Mouse (Mus musculus): ENCODE measurements at regions not wholly inside any gene's neighbourhood (a gene's known extent, or its start where the extent isn't known, plus 50 kb on each side); places are given as distances from the start of the nearest gene placed in this dataset.

- no peak for TF ChIP-seq GATA1 (IDR thresholded peaks at IDR 0.05; ENCODE audit: low read length)
Observed at GRCm38 (mm10) chr14:48748976-48749375, 75.4 kb upstream of the Otx2 start.

DNA sequence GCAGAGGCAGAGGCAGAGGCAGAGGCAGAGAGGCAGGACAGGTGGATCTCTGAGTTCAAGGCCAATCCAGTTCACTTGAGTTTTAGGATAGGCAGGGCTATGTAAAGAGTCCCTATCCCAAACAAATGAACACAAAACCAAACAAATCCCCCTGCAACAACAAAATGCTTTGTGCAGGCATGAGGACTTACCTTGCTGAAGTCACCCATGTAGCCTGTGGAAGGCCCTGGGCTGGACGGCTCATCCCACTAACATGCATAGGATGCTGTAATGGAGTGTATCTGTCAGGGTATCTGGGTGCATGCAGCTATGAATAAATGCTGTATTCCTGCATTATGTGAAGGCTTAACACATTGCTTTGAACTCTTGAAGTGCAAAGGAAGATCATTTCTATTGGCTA lies 74.3 kb upstream of the Otx2 start:
- no peak for TF ChIP-seq GATA1 (IDR thresholded peaks at IDR 0.05; ENCODE audit: low read length)

DNA sequence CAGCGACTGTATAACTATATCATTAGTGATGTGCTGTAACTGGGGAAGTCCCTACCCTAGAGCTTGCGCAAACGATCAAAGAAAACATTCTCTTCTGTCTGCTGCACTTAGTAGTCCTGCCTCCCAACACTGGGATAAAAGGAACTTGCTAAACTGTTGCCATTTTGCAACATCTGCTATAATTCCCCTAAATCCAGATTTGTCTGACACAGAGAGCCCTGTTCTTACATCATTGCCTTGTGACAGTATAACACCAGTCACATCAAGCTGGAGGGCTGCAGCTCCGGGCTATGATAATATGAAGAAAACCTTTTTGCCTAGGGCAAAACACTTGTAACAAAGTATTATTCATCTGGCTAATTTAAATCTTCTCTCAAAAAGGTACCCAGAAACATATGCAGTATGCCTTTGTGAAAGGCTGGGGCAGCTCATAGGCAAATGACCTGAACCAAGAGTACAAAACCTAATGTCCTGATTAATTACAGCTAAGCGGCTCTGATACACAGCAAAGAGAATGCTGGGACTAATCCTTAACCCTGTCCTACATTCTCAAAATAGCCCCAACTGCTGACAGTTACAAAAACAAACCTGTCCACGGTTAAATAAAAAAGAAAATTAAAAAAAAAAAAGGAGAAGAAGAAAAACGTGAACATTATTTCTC lies 67.5 kb upstream of the Otx2 start:
- no peak for TF ChIP-seq GATA1 (IDR thresholded peaks at IDR 0.05; ENCODE audit: low read length)

- no peak for TF ChIP-seq GATA1 (IDR thresholded peaks at IDR 0.05; ENCODE audit: low read length)
Observed at GRCm38 (mm10) chr14:48739121-48739520, 65.5 kb upstream of the Otx2 start.

DNA sequence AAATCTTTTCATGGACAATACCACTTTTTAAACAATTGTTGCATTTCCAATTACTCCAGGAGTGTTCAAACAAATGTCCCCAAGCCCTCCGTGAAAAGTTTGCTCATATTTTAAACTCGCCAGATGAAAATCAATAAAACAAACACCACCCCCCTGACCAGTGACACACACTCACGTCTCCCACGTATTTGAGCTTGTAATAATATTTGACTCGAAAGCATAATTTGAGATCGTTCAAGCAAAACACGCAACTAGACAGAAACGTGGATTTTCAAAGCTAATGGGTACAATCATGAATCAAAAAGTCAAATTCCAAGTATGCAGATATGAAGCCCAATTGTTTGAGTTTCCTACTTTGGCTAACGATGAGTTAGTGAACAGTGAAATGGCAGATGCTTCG lies 65.0 kb upstream of the Otx2 start:
- TF ChIP-seq GATA1 (IDR thresholded peaks at IDR 0.05; ENCODE audit: low read length): no peak

DNA sequence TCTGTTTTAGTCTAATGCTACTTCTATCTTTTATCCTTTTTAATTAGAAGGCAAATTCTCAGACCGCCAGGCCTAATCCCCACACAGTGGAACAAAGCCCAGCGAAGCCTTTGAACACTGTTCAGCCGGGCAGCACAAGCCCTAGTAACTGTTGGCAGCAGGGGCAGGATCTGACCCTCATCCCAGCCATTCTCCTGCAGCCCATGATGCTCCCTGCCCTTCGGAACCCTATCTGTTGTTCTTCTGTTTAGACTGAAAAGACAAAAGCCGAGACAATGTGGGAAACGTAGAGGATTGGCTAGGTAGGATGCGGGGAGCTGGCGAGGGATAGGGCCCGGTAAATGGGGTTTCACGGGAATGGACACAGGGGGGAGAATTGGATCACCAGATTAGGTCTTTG lies 64.6 kb upstream of the Otx2 start:
- TF ChIP-seq GATA1 (IDR thresholded peaks at IDR 0.05; ENCODE audit: low read length): no peak

- no peak for TF ChIP-seq GATA1 (IDR thresholded peaks at IDR 0.05; ENCODE audit: low read length)
Observed at GRCm38 (mm10) chr14:48736969-48737860, 63.6 kb upstream of the Otx2 start.

DNA sequence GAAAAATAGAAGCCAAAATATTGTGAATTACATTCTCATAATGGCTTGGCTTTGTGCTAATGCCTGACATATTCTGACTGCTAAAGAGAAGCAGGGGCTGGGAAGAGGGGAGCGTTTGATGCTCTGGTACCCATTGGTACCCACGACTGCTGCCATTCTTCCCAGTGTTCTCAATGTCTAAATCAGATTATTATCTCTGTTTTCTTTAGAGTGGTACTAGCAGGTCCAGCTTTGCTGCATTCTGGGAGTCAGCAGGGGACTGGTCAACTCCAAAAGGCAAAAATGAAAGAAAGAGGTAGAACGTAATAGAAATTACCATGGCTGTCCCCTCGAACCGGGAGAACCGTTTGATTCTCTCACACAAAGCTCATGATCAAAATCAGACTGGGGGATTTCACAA lies 62.6 kb upstream of the Otx2 start:
- TF ChIP-seq GATA1 (IDR thresholded peaks at IDR 0.05; ENCODE audit: low read length): no peak

GRCm38 (mm10) chr14:48729996-48730395 lies 56.4 kb upstream of the Otx2 start:
- TF ChIP-seq GATA1 (IDR thresholded peaks at IDR 0.05; ENCODE audit: low read length): no peak
